Mouse (Mus musculus) ES-Bruce4 (cell line): Measurements from ENCODE around the gene Usp40. TPM values are rescaled to one million over a fixed set of nuclear protein-coding genes. Genes with fewer than 3 reads are reported as not detected.

Experiments
- H3K27ac ChIP-seq: 2 replicates; pipeline ENCODE4 v1.5.1; 2012; ENCODE audit warnings: low read length, inconsistent platforms; ENCODE audit not compliant: insufficient read depth
- H3K27me3 ChIP-seq: 2 replicates; pipeline ENCODE4 v1.6.1; 2012; ENCODE audit warnings: mild to moderate bottlenecking, low read length, inconsistent platforms; ENCODE audit not compliant: control insufficient read depth, poor library complexity, insufficient read depth, severe bottlenecking
- H3K36me3 ChIP-seq: 2 replicates; pipeline ENCODE4 v1.6.1; 2012; ENCODE audit warnings: inconsistent platforms, mild to moderate bottlenecking, low read length, moderate library complexity; ENCODE audit not compliant: control insufficient read depth, poor library complexity, insufficient read depth, severe bottlenecking
- H3K4me1 ChIP-seq: one replicate; pipeline ENCODE4 v1.8.1; 2011; ENCODE audit warnings: low read length; ENCODE audit not compliant: control insufficient read depth, insufficient read depth
- H3K4me3 ChIP-seq: 2 replicates; pipeline ENCODE4 v1.5.1; 2011; ENCODE audit warnings: low read depth, mild to moderate bottlenecking, low read length
- H3K9ac ChIP-seq: 2 replicates; pipeline ENCODE4 v1.6.1; 2012; ENCODE audit warnings: low read depth, mild to moderate bottlenecking, inconsistent platforms; ENCODE audit not compliant: poor library complexity, severe bottlenecking
- H3K9me3 ChIP-seq: replicated peaks from 2 replicates; pipeline ENCODE4 v1.6.1; 2012; ENCODE audit warnings: mild to moderate bottlenecking, low read length, inconsistent platforms; ENCODE audit not compliant: control insufficient read depth, poor library complexity, insufficient read depth, severe bottlenecking
- CTCF ChIP-seq: IDR thresholded peaks from one replicate; pipeline ENCODE4 v1.8.1; 2011; ENCODE audit warnings: low read depth, low read length
- EP300 ChIP-seq: IDR thresholded peaks from 2 replicates; pipeline ENCODE4 v1.6.1; 2011; ENCODE audit warnings: low read depth, low read length; ENCODE audit not compliant: insufficient read depth
- POLR2A ChIP-seq: IDR thresholded peaks from one replicate; pipeline ENCODE4 v1.8.1; 2011; ENCODE audit warnings: low read length; ENCODE audit not compliant: insufficient read depth
- polyA plus RNA-seq: library from polyadenylated mRNA; stranded (reverse); fragments of >200 nt; gene quantifications from 2 replicates; pipeline ENCODE4 v1.2.4, GENCODE M21; 2011; ENCODE audit warnings: low read depth; ENCODE audit not compliant: missing spikeins, insufficient read depth, insufficient read length

Usp40 gene
- polyA plus RNA-seq, 1 experiment: 19.6 TPM

DNA sequence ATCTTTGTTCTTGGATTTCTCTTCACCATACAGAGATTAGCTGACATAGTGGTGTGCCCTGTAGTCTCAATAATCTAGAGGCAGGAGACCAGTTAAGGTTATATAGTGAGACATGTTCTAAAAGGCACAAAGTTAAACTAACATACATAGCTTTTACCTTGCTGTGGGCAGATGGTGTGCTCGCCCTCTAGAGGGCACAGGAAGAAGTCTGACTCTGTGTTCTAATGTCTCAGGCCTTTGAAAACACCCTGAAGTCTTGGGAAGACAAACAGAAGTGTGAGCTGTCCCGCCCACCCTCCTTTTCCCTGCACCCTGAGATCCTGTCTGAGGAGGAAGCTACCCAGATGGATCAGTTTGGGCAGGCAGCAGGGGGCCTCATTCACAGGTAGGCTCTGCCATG lies 71.8 kb downstream of the Usp40 start:
- Histone ChIP-seq H3K4me1 (no peaks in the 10 kb centered on the region), H3K9me3 (no peaks in the 10 kb centered on the region), H3K27me3 (no peaks in the 10 kb centered on the region), H3K27ac (no peak overlapping the region), H3K36me3 (peaks cover 12% of the 10 kb centered on the region), H3K9ac (no peak overlapping the region), H3K4me3 (no peak overlapping the region)
- TF ChIP-seq EP300: no peak
- no peak for TF ChIP-seq POLR2A
- no peak for TF ChIP-seq CTCF

DNA sequence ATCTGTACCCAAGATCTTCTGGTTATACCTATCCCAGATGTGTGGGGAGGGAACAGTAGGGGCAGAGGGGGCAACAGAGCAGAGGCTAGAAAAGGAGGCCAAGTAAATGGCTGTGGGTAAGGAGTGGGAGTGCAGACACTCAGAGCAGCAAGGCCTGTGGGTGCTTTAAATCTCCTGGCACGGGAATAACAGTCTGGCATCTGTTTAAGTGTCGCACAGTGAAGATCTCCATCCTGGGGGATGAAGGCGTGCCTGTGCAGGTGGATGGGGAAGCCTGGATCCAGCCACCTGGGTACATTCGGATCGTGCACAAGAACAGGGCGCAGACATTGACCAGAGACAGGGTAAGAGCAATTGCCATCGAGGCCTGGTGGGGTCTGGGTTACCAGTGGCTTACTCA lies 72.3 kb downstream of the Usp40 start:
- Histone ChIP-seq H3K27me3 (no peaks in the 10 kb centered on the region), H3K9ac (no peak overlapping the region), H3K4me1 (no peaks in the 10 kb centered on the region), H3K9me3 (no peaks in the 10 kb centered on the region), H3K4me3 (no peak overlapping the region), H3K36me3 (peaks cover 12% of the 10 kb centered on the region; the same call in 1 of the 2 replicates), H3K27ac (no peak overlapping the region)
- no peak for TF ChIP-seq CTCF
- TF ChIP-seq POLR2A: no peak
- TF ChIP-seq EP300: no peak

DNA sequence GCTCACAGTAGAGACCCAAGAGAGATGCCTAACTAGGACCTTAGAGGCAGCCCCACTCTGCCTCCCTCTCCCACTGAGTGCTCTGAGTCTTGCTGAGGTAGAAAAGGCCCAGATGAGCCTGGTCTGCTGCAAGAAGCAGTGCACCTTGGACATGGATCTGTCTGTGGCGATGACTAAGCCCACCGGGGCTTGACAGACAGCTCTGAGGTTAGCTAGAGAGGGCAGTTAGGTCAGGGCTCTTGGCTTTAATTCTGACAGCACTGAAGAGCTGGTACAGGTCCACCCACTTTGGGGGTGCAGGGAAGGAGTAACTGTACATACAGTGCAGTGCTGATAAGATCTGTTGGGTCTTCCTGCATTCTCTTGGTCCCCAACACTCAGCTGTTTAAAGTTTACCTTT lies 72.8 kb downstream of the Usp40 start:
- H3K4me1 ChIP-seq: no peaks in the 10 kb centered on the region
- TF ChIP-seq EP300 (no peak), POLR2A (no peak), CTCF (no peak)
- peaks cover 12% of the 10 kb centered on the region; the same call in 1 of the 2 replicates for H3K36me3 ChIP-seq
- no peaks in the 10 kb centered on the region for H3K27me3 ChIP-seq
- no peaks in the 10 kb centered on the region for H3K9me3 ChIP-seq
- H3K4me3 ChIP-seq: no peak overlapping the region
- no peak overlapping the region for H3K27ac ChIP-seq
- H3K9ac ChIP-seq: no peak overlapping the region

DNA sequence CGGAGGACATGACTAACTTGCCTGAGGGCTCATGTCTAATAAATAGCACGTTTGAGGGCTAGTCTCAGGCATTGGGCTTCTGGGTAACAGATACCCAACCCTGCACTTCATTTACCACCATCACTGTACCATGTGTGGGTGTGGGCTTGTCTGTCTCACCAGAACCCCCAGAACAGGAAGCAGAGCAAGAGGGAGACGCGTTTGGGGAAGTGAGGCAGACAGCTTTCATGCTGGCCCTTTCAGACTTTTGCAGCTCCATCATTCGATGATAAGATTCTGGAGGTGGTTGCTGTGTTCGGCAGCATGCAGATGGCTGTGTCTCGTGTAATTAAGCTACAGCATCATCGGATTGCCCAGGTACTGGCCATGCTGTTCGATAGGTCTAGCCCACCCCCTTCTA lies 73.3 kb downstream of the Usp40 start:
- H3K27ac ChIP-seq: no peak overlapping the region

DNA sequence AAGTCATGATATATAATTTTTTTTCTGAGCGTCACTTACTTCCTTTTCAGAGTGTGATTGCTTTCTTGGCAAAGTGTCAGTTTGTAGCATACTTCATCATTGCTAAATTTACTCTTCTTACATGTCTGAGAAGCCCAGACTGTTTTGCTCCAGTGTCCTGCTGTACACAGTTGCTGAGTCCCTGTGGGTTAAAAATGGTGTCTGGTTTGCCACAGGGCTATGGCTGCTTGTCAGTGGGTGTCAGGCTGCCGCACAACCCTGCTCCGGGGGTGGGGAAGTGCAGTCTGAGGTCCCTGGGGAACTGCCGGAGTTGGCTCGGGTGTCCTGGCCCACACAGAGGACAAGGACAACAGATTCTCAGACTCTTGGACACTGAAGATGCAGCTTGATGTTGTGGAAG lies 75.3 kb downstream of the Usp40 start:
- Histone ChIP-seq H3K4me1 (no peaks in the 10 kb centered on the region), H3K9ac (no peak overlapping the region), H3K36me3 (peaks cover 6% of the 10 kb centered on the region; the same call in 1 of the 2 replicates), H3K27ac (no peak overlapping the region), H3K9me3 (no peaks in the 10 kb centered on the region), H3K27me3 (no peaks in the 10 kb centered on the region), H3K4me3 (no peak overlapping the region)
- no peak for TF ChIP-seq CTCF
- TF ChIP-seq POLR2A: no peak
- TF ChIP-seq EP300: no peak

More for the DNA sequence above, 73.3 kb downstream of the Usp40 start:
- Histone ChIP-seq H3K4me3 (no peak overlapping the region), H3K27me3 (no peaks in the 10 kb centered on the region), H3K4me1 (no peaks in the 10 kb centered on the region), H3K36me3 (peaks cover 12% of the 10 kb centered on the region; the same call in 1 of the 2 replicates), H3K9me3 (no peaks in the 10 kb centered on the region), H3K9ac (no peak overlapping the region)
- TF ChIP-seq EP300: no peak
- TF ChIP-seq CTCF: no peak
- no peak for TF ChIP-seq POLR2A

DNA sequence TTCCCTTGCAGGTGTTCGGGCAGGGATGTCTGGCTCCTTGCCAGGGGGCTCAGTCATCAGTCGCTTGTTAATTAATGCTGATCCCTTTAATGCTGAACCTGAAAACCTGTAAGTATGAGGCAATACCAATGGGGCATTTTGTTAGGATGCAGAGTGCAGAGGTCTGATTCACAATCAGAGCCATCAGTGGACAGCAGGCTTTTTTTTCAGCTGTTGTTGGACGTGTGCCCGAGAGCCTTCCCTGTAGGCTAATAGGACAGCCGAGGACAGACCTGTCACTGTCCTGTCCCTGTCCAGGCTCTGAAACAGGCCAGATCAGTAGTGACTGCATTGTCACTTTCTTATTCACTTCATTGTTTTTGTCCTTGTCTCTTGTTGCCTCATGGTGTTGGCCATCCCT lies 78.6 kb downstream of the Usp40 start:
- peaks cover 27% of the 10 kb centered on the region for H3K36me3 ChIP-seq
- H3K27me3 ChIP-seq: no peaks in the 10 kb centered on the region
- H3K4me1 ChIP-seq: no peaks in the 10 kb centered on the region

More for the DNA sequence above, 78.6 kb downstream of the Usp40 start:
- Histone ChIP-seq H3K9me3 (no peaks in the 10 kb centered on the region), H3K4me3 (no peak overlapping the region), H3K27ac (no peak overlapping the region), H3K9ac (no peak overlapping the region)
- TF ChIP-seq POLR2A (no peak), CTCF (no peak), EP300 (no peak)
